Mouse (Mus musculus) urinary bladder, postnatal 0 days (tissue): Measurements from ENCODE around the gene Tex33. TPM values are rescaled to one million over a fixed set of nuclear protein-coding genes. Genes with fewer than 3 reads are reported as not detected.

ENCODE experiments used
- microRNA-seq: library from miRNA; unstranded; fragments of <30 nt; microRNA quantifications from one replicate; pipeline ENCODE4, GENCODE M21; 2016
- polyA plus RNA-seq: library from polyadenylated mRNA; unstranded; fragments of >200 nt; fragmentation: Nextera tagmentation; extraction: Ambion mirVana; gene quantifications from 2 replicates; pipeline ENCODE4 v1.2.1, GENCODE M21; 2015

The Tex33 gene
- polyA plus RNA-seq, result not detected in 2 replicates

GRCm38 (mm10) chr15:78395478-78395962 lies at the start of gene Tex33:
TSS of gene Tex33 (minus strand) at chr15:78395912.

GRCm38 (mm10) chr15:78428391-78429138 lies 32.9 kb upstream of the Tex33 start, which contains the start of gene Kctd17:
TSS of gene Kctd17 (plus strand) at chr15:78428564.

GRCm38 (mm10) chr15:78406293-78406934 lies 10.7 kb upstream of the Tex33 start, which contains the start of gene Mpst:
TSS of gene Mpst (plus strand) at chr15:78406416.

GRCm38 (mm10) chr15:78405517-78406211 lies 10.0 kb upstream of the Tex33 start, which contains the start of gene Tst:
TSS of gene Tst (minus strand) at chr15:78405907.

Small RNA genes lying within 50 kb of the gene (microRNA-seq; reads per million reads assigned to microRNA genes)
- not detected for gene Mir7676-2

Other genes starting within 250 kb of the Tex33 start
- gene Ift27, start 221.8 kb downstream of the Tex33 start, polyA plus RNA-seq, result 59.6 and 69.9 TPM in 2 replicates
- 0.85 and 0.95 TPM in 2 replicates for gene Pvalb, start 189.5 kb downstream of the Tex33 start, polyA plus RNA-seq
- gene Ncf4, start 151.1 kb downstream of the Tex33 start, polyA plus RNA-seq, result 34.8 and 39.4 TPM in 2 replicates
- 0.65 and 1.4 TPM in 2 replicates for gene Csf2rb2, start 90.2 kb downstream of the Tex33 start, polyA plus RNA-seq
- gene Csf2rb, start 70.2 kb downstream of the Tex33 start, polyA plus RNA-seq, result 2.3 and 4.9 TPM in 2 replicates
- gene Tst, start 10.0 kb upstream of the Tex33 start, polyA plus RNA-seq, result 17.1 and 22.4 TPM in 2 replicates
- gene Mpst, start 10.5 kb upstream of the Tex33 start, polyA plus RNA-seq, result 2.5 and 3.0 TPM in 2 replicates
- gene Kctd17, start 32.7 kb upstream of the Tex33 start, polyA plus RNA-seq, result 61.5 and 64.3 TPM in 2 replicates
- 0.19 and 0.47 TPM in 2 replicates for gene Tmprss6, start 72.7 kb upstream of the Tex33 start, polyA plus RNA-seq
- gene Il2rb, start 99.4 kb upstream of the Tex33 start, polyA plus RNA-seq, result 0.20 and 0.24 TPM in 2 replicates
- gene C1qtnf6, start 135.5 kb upstream of the Tex33 start, polyA plus RNA-seq, result 44.3 and 44.5 TPM in 2 replicates
- not detected in 2 replicates for gene Sstr3, start 148.8 kb upstream of the Tex33 start, polyA plus RNA-seq
- gene Rac2, start 176.9 kb upstream of the Tex33 start, polyA plus RNA-seq, result 7.9 and 29.7 TPM in 2 replicates
- 7.8 and 19.8 TPM in 2 replicates for gene Cyth4, start 201.1 kb upstream of the Tex33 start, polyA plus RNA-seq